Mouse (Mus musculus) hindbrain, embryonic 16.5 days (tissue): ENCODE measurements around the gene Aplp2. TPM values are rescaled to one million over a fixed set of nuclear protein-coding genes. Genes with fewer than 3 reads are reported as not detected.

Experiments
- ATAC-seq: fragments of 200-750 bp; cut with Nextera tagmentation; 2 replicates; pipeline ENCODE4 v1.8.0; 2017; ENCODE audit warnings: moderate TSS enrichment, moderate library complexity
- H3K27ac ChIP-seq: fragments of 300-500 bp; sonication (generic); 2 replicates; pipeline ENCODE4 v1.5.1; 2014; ENCODE audit warnings: low read depth, mild to moderate bottlenecking, control low read depth, low read length, moderate library complexity
- H3K27me3 ChIP-seq: fragments of 300-500 bp; sonication (generic); replicated peaks from 2 replicates; pipeline ENCODE4 v1.6.1; 2014; ENCODE audit warnings: low read length; ENCODE audit not compliant: control insufficient read depth, insufficient read depth
- H3K36me3 ChIP-seq: fragments of 300-500 bp; sonication (generic); 2 replicates; pipeline ENCODE4 v1.6.1; 2014; ENCODE audit warnings: mild to moderate bottlenecking, low read length, moderate library complexity, mixed read lengths; ENCODE audit not compliant: control insufficient read depth, insufficient read depth
- H3K4me1 ChIP-seq: fragments of 300-500 bp; sonication (generic); 2 replicates; pipeline ENCODE4 v1.6.1; 2014; ENCODE audit warnings: low read depth, low read length; ENCODE audit not compliant: control insufficient read depth, insufficient read depth
- H3K4me2 ChIP-seq: fragments of 300-500 bp; sonication (generic); 2 replicates; pipeline ENCODE4 v1.6.1; 2014; ENCODE audit warnings: mild to moderate bottlenecking, low read length, control low read depth, moderate library complexity
- H3K4me3 ChIP-seq: fragments of 300-500 bp; sonication (generic); 2 replicates; pipeline ENCODE4 v1.5.1; 2014; ENCODE audit warnings: mild to moderate bottlenecking, low read length, control low read depth, moderate library complexity
- H3K9ac ChIP-seq: fragments of 300-500 bp; sonication (generic); 2 replicates; pipeline ENCODE4 v1.6.1; 2014; ENCODE audit warnings: low read depth, mild to moderate bottlenecking, control low read depth, low read length, moderate library complexity
- H3K9me3 ChIP-seq: fragments of 300-500 bp; sonication (generic); 2 replicates; pipeline ENCODE4 v1.6.1; 2014; ENCODE audit warnings: mild to moderate bottlenecking, low read length, moderate library complexity; ENCODE audit not compliant: control insufficient read depth
- WGBS: fragments of 180-500 bp; shearing (Covaris S2); extraction: QIAGEN DNeasy Blood & Tissue Kit; methylation state at CpG from one replicate; pipeline ENCODE4 v1.1.7; 2014; 5-methylcytosine and 5-hydroxymethylcytosine counted together
- polyA plus RNA-seq: library from polyadenylated mRNA; unstranded; fragments of >200 nt; fragmentation: Nextera tagmentation; extraction: Ambion mirVana; gene quantifications from 2 replicates; pipeline ENCODE4 v1.2.1, GENCODE M21; 2015

Aplp2 gene
- polyA plus RNA-seq, 1 experiment from 2014 or later: 464 TPM

DNA sequence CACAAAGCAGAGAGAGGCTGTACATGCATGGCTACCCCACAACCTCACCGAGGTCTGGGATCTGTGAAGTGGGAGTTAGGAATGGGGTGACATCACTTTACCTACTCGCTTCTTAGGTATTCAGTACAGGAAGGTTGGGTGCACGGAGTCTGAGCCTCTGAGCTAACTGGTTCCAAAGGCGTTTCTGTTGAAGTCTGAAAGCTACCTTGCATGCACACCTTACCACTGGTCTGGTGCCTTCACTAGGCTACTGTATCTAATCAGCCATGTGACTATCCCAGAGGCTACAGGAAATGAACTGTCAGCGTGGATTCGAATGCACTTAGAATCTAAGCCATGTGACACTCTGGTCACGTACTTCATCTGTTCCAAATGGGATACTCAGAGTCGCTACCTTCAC lies 55.0 kb downstream of the Aplp2 start:
- Histone ChIP-seq H3K4me3 (no peak overlapping the region), H3K36me3 (peaks cover 49% of the 10 kb centered on the region), H3K9ac (no peak overlapping the region), H3K27ac (no peak overlapping the region), H3K4me2 (no peak overlapping the region), H3K9me3 (no peaks in the 10 kb centered on the region), H3K27me3 (no peaks in the 10 kb centered on the region), H3K4me1 (no peaks in the 10 kb centered on the region)
- WGBS: 83% methylated on average over 8 of the region's 8 CpGs
- no peak for ATAC-seq

DNA sequence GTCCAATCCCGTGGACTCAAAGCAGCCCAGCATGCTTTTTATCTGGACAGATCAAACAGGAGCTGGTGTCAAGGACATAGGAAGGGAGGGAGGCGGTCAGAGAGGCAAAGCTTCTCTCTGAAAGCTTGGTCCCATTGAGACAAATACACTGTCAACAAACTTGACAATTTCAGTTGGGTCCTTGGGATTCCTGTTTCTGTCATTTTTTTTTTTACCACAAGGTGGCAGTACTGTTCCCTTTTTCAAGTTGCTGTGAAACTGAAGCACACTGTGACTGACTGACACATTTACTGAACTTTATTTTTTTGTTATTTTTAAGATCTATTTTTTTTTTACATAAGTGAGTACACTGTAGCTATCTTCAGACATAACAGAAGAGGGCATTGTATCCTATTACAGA lies 60.6 kb downstream of the Aplp2 start:
- H3K9ac ChIP-seq: no peak overlapping the region
- H3K9me3 ChIP-seq: no peaks in the 10 kb centered on the region
- no peak; the same call in 1 of the 2 replicates for ATAC-seq
- no peak overlapping the region for H3K4me3 ChIP-seq
- no peaks in the 10 kb centered on the region for H3K27me3 ChIP-seq
- no peak overlapping the region for H3K27ac ChIP-seq
- H3K4me2 ChIP-seq: no peak overlapping the region
- H3K36me3 ChIP-seq: peaks cover 25% of the 10 kb centered on the region
- 78% methylated on average over 2 of the region's 2 CpGs for WGBS
- no peaks in the 10 kb centered on the region for H3K4me1 ChIP-seq

DNA sequence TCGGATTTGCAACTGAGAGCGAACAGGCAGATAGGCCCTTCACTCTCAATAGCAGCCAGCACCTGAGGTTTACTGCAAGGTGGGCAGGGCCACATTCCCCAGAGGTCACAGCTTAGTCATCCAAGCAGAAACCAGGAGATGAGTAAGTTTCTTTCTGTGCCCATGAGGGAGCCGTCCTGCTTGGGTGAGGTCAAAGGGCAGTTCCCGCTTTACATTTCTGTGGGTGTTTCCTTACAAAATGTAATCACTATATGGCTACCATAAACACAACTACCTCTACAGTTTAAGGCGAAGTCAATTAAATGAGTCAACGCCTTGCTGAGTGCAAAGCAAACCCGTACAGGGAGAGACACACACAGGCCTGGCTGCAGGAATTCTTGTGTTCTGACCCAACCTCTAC lies 63.5 kb downstream of the Aplp2 start:
- Histone ChIP-seq H3K36me3 (peaks cover 12% of the 10 kb centered on the region), H3K9ac (no peak overlapping the region), H3K4me2 (no peak overlapping the region), H3K27ac (no peak overlapping the region), H3K27me3 (no peaks in the 10 kb centered on the region), H3K9me3 (no peaks in the 10 kb centered on the region), H3K4me1 (no peaks in the 10 kb centered on the region), H3K4me3 (no peak overlapping the region)
- no peak for ATAC-seq
- WGBS: 81% methylated on average over 7 of the region's 7 CpGs

DNA sequence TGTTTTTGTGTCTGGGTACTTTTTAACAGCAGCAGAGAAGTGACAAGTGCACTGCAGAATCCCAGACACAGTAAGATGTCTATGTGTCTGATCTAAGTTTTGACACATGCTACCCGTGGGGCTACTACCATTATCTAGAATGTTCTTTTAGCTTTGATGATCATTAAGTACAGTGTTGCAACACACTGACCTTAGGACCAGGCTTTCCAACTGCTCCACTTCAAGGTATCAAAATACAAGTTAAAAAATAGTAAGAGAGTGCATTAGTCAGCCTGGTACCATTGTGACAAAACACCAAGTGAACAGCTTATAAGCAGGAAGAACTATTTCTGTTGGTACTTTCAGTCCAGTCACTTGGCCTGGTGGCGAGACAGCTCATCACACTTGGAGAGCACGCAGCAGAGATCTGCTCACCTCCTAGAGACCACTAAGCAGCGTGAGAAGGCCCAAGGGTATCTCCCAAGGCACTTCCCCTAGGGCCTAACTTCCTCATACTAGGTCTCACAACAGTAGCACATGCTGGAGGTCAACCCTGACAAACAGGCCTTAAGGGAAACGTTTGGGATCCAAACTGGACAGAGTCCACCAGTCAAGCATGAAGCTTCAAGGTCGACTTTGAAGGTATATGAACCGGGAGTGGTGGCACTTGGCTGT lies 66.2 kb downstream of the Aplp2 start:
- Histone ChIP-seq H3K9me3 (no peaks in the 10 kb centered on the region), H3K27me3 (no peaks in the 10 kb centered on the region), H3K9ac (no peak overlapping the region), H3K4me2 (no peak overlapping the region), H3K27ac (no peak overlapping the region), H3K4me3 (no peak overlapping the region), H3K4me1 (no peaks in the 10 kb centered on the region), H3K36me3 (peaks cover 10% of the 10 kb centered on the region; the same call in 1 of the 2 replicates)
- ATAC-seq: no peak
- WGBS: 79% methylated on average over 7 of the region's 7 CpGs

DNA sequence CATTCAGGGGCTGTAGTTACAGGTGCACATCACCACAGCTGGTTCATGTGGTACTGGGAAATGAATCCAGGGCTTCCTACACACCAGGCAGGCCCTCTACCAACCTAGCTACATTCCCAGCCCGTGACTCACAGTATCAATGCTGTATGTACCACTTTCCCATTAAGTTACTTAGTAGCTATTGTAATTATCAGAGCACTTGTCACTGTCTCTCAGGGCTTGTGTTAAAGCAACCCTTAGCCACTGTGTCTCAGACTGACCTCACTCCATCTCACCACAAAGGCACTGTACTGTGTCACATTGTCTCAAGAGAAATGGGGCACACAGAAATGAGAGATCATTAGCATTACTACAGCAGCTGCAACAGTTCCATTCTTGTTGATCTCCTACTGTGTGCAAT lies 68.7 kb downstream of the Aplp2 start:
- H3K27me3 ChIP-seq: no peaks in the 10 kb centered on the region
- ATAC-seq: no peak
- no peak overlapping the region for H3K4me3 ChIP-seq
- no peaks in the 10 kb centered on the region for H3K36me3 ChIP-seq
- no peaks in the 10 kb centered on the region for H3K4me1 ChIP-seq
- 74% methylated on average over 1 of the region's 1 CpGs for WGBS
- no peak overlapping the region for H3K27ac ChIP-seq
- H3K9me3 ChIP-seq: no peaks in the 10 kb centered on the region
- H3K4me2 ChIP-seq: no peak overlapping the region
- H3K9ac ChIP-seq: no peak overlapping the region

DNA sequence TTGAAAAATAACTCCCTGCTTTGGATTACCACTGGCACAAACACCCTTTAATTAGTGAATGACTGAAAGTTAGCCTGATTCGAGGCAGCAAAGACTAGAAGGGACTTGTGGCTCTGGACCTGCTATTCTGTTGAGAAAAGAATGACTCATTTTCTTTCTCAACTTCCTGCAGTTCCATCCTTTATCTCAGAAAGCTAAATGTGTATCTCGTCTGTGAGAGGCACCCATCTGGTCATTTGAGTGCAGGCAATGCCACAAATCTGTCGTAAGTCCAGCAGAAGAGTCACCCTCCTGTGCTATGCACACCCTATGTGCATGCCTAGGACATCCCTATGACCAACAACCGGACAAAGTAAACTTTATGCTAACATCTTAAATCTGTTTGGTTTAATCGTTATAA lies 78.5 kb downstream of the Aplp2 start:
- Histone ChIP-seq H3K4me3 (no peak overlapping the region), H3K27ac (no peak overlapping the region), H3K9ac (no peak overlapping the region), H3K27me3 (peaks cover 21% of the 10 kb centered on the region), H3K9me3 (no peaks in the 10 kb centered on the region), H3K36me3 (no peaks in the 10 kb centered on the region), H3K4me2 (no peak overlapping the region), H3K4me1 (peaks cover 12% of the 10 kb centered on the region)
- WGBS: 85% methylated on average over 5 of the region's 5 CpGs
- no peak for ATAC-seq

DNA sequence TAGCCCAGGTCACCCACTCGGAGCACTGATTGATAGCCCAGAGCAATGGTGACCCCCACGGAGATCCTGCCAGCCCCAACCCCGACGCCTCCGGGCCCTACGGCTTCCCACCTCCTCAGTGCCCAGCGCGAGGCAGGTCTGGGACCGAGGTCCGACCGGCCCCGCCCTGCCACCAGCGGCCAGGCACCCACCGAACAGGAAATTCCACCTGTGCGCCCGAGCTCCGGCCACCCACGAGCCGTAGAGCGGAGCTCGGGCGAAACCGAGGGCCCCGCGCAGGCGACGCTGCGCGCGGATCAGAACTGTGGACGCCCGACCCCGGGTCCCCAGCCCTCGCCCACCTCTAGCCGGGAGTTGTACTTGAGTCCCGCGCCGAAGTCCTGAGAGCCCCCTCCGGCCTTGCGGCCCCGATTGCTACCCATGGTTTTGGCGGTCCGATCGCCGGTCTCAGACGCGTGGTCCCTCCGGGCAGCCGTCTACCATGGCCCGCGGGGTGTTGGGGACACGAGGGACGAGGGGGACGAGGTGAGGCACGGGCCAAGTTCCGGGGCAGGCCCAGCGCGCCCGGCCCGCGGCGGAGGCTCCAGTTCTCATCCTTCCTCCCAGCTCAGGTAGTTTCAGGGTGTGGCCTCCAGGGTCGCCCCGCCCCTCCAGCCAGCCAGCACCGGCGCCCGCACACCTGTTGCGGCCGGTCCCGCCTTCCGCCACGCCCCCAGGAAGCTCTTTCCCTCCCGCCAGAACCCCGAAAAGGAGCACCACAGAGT lies 80.2 kb downstream of the Aplp2 start, which contains the start of gene St14:
Gene St14, minus strand, starts transcription at position 649 of the 764 bp plus-strand sequence.
- WGBS: under 1% methylated on average over 54 of the region's 74 CpGs
- Histone ChIP-seq H3K9me3 (no peaks in the 10 kb centered on the region), H3K27me3 (peaks cover 21% of the 10 kb centered on the region), H3K9ac (peak within 1 kb of the TSS; percentile 60), H3K4me2 (peak within 1 kb of the TSS; percentile 93), H3K4me3 (peak within 1 kb of the TSS; percentile 50), H3K4me1 (peaks cover 12% of the 10 kb centered on the region), H3K27ac (no peak within 1 kb of the TSS), H3K36me3 (no peaks in the 10 kb centered on the region)
- ATAC-seq: peak; percentile 46; the same call in 1 of the 2 replicates

DNA sequence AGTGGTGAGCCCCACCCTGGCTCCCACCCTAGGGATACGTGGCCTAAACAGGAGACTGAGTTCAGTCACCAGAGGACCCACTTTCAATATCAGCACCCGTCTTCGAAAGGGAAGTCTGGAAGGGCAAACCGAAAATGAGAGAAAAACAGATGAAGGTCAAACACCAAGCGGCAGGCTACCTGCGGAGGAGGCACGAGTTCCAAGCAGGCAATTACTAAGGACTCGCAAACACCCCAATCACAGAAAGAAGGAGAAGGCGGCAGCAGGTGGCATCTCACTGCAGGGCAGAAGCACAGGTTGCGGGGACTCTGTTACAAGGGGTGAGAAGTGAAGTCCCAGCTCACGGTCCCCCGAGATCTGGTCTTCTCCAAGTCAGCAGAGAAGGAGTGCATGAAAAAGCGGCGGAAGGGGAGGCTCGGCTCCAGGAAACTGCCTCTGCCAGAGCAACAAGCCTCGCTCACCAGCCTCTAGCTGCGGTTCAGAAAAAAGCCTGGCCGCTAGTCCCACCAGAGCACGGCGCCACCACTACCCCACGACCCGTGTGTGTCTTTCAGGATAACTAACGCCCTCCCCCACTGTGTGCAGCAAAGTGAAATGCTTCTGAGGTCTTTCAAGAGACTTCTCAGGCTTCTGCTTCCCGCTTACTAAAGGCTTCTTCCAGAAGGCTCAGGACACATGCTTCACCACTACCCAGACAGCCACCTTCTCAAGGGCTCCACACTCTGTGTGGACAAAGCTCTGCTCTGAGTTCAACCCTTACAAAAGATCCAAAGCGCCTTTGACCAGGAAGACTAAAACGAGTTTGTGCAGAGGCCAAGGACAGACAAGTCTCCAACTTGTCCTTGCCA lies 81.0 kb downstream of the Aplp2 start:
- no peak; the same call in 1 of the 2 replicates for ATAC-seq
- peak overlapping the region; percentile 60 for H3K9ac ChIP-seq
- WGBS: 11% methylated on average over 26 of the region's 26 CpGs
- peaks cover 21% of the 10 kb centered on the region for H3K27me3 ChIP-seq
- peak overlapping the region; percentile 50 for H3K4me3 ChIP-seq
- H3K9me3 ChIP-seq: no peaks in the 10 kb centered on the region
- H3K27ac ChIP-seq: no peak overlapping the region
- H3K4me2 ChIP-seq: peak overlapping the region; percentile 93
- H3K4me1 ChIP-seq: peaks cover 12% of the 10 kb centered on the region
- no peaks in the 10 kb centered on the region for H3K36me3 ChIP-seq

DNA sequence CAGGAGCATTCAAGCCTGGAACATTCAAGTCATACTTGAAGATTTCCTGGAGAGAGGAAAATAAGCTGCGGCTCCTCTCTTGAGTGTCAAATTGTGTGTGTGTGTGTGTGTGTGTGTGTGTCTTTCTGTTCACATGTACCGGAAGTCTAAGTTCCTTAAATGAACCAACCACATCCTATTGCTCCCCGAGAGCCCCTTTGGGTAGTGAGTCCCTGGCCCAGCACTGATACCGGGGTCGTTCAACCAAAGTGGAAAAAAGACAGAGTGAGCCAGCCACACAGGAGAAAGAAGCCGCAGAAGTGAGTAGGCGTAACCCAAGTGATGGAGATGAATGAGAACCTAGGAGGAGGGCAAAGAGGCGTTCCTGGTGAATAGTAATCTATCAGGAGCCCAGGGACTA lies 81.7 kb downstream of the Aplp2 start:
- peaks cover 12% of the 10 kb centered on the region for H3K4me1 ChIP-seq

More for the DNA sequence above, 81.7 kb downstream of the Aplp2 start:
- WGBS: 60% methylated on average over 8 of the region's 8 CpGs
- Histone ChIP-seq H3K4me2 (peak overlapping the region; percentile 93; the same call in 1 of the 2 replicates), H3K9me3 (no peaks in the 10 kb centered on the region), H3K27me3 (peaks cover 21% of the 10 kb centered on the region), H3K27ac (no peak overlapping the region), H3K4me3 (no peak overlapping the region), H3K9ac (no peak overlapping the region), H3K36me3 (no peaks in the 10 kb centered on the region)
- ATAC-seq: no peak
